Mouse (Mus musculus) neutrophil, adult 5-6 weeks (primary cell): ENCODE data around the gene Gm17662. TPM values are rescaled to one million over a fixed set of nuclear protein-coding genes. Genes with fewer than 3 reads are reported as not detected.

ENCODE experiments used
- ATAC-seq: fragments of 151-379, 151-347 bp; 2 replicates; pipeline ENCODE4 v1.8.0; 2017; ENCODE audit warnings: mild to moderate bottlenecking, moderate TSS enrichment; ENCODE audit not compliant: insufficient number of reproducible peaks, poor library complexity, low FRiP score, severe bottlenecking; ENCODE audit errors: extremely low read depth
- total RNA-seq: library from RNA; stranded (forward); fragments of 200-1000 nt; gene quantifications from 2 replicates; pipeline ENCODE4 v1.2.3, GENCODE M21; 2017

Gene Gm17662
- total RNA-seq, 1 experiment from 2014 or later = not detected

DNA sequence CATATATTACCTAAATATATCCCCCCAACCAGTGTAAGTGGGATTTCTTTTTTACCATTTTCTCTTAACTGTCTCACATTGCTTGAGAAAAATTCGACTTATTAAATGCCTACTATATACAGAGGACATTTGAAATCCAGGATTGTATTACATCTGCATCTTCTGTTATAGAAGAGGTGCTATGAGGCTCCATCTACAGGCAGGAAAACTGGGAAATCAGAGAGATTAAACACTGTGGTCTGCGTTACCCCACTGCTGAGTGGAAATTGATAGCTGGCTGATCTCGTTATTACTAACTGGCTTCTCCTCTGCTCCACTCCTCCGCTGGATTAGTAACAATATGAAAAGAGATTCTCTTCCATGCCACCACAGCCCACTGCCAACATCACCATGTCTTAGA is 18.7 kb downstream of the Gm17662 start:
- no peak for ATAC-seq

- no peak for ATAC-seq
Observed at GRCm38 (mm10) chr4:104876323-104876722, 19.2 kb downstream of the Gm17662 start, which contains the start of gene C8a. TSS of gene C8a (minus strand) at chr4:104876398.

DNA sequence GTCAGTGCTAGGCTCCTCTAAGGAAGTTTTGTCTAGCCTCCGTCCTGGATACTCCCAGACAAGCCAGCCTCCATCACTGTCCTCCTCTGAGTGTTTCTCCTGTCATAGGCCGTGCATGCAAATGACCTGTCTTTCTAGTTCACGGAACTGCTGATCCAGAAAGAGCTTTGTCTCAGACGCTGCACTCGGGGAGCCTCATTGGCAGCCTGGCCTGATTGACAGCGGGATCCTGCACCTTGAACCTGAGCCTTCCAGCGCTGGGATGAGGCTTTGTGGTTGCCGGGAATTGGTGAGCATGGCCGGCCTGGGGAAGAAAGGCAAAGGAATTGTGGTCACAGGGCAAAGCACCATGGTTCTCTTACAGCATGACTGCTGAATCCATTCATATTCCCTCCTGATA is 30.4 kb downstream of the Gm17662 start:
- ATAC-seq = no peak

DNA sequence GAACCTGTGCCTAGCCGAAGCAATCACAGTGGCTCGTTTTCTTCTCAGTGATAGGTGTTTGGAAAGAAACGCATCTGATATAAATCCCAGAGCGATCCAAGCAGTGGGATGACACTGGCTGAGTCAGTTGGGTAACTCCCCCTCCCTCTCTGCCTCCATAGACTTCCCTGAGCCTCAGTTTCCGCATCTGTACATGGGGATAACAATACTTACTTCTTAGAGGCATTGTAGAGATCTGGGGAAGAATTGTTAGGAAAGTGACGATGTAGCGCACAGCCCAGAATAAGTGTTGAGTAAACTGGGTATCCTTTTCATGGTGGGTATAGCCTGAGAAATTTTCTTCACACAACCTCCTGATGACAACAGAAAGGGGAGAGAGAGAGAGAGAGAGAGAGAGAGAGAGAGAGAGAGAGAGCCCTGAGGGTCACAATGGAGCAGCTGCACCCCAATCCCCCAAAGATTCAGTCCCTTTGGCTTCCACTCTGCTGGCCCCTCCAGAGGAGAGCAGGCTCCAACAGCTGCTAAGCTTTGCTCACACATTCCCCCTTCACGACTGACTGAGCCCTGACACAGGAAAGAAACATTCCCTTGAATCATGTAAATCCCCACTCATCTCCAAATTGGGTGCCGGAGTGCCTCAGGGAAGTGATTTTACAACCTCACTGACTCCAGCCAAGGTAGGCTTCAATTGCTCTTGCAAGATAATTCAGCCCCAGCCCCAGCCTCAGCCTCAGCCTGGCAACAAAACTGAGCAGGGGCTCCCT is 31.6 kb downstream of the Gm17662 start:
- ATAC-seq = no peak

- ATAC-seq = no peak
Observed at GRCm38 (mm10) chr4:104891708-104892107, 34.6 kb downstream of the Gm17662 start.

GRCm38 (mm10) chr4:104893588-104893987 is 36.5 kb downstream of the Gm17662 start:
- no peak for ATAC-seq

DNA sequence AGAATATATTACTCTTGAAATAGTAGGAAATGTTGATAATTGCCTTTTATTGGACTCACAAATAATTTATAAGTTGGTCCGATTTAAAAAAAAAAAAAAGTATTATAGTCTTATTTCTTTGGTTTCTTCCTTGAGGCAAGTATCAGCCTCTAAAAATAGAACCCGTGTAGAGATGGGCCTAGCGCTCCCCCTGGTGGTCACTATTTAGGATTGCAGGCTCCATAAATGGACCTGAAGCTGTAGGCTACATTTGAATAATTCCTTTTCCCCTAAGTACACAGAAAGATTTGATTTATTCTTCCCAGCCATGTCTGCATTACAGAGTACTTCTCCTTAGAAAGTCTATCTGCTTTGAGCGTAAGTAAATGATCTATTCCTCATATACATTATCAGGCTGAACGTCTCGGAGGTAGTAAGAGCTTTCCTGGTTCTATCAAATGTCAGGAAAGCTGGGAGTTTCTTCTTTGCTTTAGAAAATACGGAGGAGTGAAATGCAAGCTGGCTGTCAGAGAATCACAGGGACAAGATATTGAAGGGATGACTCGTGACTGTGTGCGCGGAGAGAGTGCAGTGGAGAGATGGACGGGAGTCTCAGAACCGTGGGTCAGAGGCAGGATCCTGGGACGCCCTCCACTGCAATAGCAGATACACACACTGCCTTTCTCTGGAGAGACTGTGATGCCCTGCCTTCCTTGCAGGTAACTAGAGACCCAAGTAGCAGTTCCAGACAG is 37.0 kb downstream of the Gm17662 start:
- no peak for ATAC-seq

DNA sequence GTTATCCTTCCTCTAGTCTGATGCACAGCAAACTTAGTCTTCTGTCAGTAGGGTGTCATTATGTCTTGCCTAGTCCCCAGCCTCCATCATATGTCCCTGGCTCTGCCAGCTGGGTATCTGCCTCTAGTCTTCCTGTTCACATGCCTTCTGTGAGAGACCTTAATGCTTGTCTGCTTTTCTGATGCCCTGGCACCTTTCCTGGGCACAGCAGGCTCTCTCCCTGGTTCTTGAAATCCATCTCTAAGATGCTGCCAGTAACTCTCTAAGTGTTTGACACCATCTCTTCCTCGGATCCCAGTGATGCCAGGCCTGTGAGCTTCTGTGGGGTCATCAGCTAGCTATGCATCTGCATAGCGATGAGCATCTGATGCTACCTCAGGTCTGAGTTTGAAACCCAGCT is 45.7 kb downstream of the Gm17662 start:
- no peak for ATAC-seq

DNA sequence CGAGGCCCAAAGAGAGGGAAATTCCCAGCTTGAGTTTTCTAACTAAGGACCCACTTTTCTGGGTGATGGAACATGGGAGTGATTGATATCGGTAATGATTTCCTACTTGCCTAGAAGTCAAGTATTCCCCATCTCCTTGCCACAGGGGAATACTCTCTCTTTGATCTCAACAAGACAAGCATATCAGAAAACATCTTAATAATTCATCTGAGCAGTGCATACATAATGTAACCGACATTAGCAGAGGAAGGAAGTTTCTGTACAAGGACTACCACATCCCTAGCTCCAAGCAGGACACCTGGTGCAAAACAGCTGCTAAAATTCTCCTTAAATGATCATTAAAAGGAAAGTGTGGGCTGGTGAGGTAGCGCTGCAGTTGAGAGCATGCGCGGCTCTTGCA is 47.9 kb downstream of the Gm17662 start:
- ATAC-seq = no peak

Other genes with a start within 250 kb of the Gm17662 start
- not detected in 2 replicates for gene C8b, start 91.0 kb upstream of the Gm17662 start, total RNA-seq
- not detected in 2 replicates for gene C8a, start 19.1 kb downstream of the Gm17662 start, total RNA-seq
- gene Fyb2, start 56.1 kb downstream of the Gm17662 start, total RNA-seq = not detected in 2 replicates